Mouse (Mus musculus) spleen, postnatal 4 days (tissue): ENCODE results near the gene Spata6.

ENCODE experiments used
- DNase-seq, 2 experiments: peaks; one replicate each; pipeline ENCODE4 v3.0.0; 2022; ENCODE audit warnings: low spot score in 2 of 2

The Spata6 gene

DNA sequence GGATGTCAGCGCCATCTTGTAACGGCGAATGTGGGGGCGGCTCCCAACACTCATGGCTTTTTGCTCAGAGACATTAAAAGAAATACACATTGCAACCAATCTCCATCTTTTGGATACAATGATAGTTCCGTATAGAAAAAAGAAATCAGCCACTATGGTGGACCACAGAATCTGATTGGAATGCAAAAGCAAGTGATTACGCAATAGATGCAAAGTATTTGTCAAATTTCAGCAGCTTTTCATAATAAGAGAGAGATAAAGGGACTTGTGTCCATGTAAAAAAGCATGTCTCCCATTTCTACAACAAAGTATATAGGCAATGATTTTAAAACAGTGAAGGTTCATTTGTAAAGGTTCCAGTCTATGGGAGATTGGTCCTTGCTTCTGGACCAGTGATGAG is 119.1 kb downstream of the Spata6 start:
- DNase-seq: no peak

- DNase-seq: no peak
Observed at GRCm38 (mm10) chr4:111852626-111853025, 132.8 kb downstream of the Spata6 start.

GRCm38 (mm10) chr4:111866701-111867100 is 146.9 kb downstream of the Spata6 start:
- no peak for DNase-seq

GRCm38 (mm10) chr4:111867743-111868401 is 148.1 kb downstream of the Spata6 start:
- DNase-seq: no peak
